Mouse (Mus musculus): ENCODE results near the gene Il20. TPM values are rescaled to one million over a fixed set of nuclear protein-coding genes. Genes with fewer than 3 reads are reported as not detected.

Gene Il20
- not detected in 2 replicates for polyA plus RNA-seq (2015; fragmentation: Nextera tagmentation; extraction: Ambion mirVana)

DNA sequence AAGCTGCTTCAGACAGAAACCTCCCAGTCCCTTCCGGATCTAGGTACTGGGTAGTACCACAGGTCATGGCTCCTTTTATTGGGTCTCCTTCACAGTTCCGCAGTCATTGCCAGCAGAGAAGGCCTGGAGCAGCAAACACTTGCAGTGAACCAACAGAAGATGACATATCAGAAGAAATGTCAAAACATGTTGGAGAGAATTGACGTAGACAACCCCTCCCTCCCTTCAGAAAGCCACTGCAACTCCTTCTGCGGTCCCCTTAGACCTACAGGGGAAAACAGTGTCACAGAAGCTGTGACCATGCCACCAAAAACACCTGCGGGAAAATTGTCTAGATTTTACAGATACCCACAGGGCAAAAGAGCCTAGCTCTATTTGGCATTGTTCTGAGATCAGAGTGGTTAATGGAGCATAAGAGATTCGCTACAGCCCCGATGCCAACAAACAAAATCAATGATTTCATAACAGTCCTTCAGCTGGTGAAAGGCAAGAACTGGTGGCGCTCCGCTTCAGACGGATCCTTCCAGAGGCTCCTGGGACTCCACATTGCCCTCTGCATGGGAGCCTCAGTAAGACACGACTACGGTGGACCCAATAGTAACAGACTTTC is at the start of gene Il20:
Gene Il20 (minus strand): TSS at position 51 of the 610 bp plus-strand sequence.
- ATAC-seq (ENCODE audit: insufficient read depth, low FRiP score), result no peak
- Histone ChIP-seq H3K27ac (ENCODE audit: low read length) (no peak within 1 kb of the TSS), H3K4me1 (ENCODE audit: control insufficient read depth, insufficient read depth, low read length) (no peaks in the 10 kb centered on the region), H3K9me3 (replicated peaks; ENCODE audit: control insufficient read depth, low read length) (no peaks in the 10 kb centered on the region), H3K4me3 (replicated peaks; ENCODE audit: low read length) (no peak within 1 kb of the TSS), H3K9ac (ENCODE audit: low read length) (no peak within 1 kb of the TSS), H3K27me3 (ENCODE audit: control insufficient read depth, insufficient read depth, low read length) (no peaks in the 10 kb centered on the region), H3K4me2 (ENCODE audit: low read depth, low read length) (no peak within 1 kb of the TSS), H3K36me3 (ENCODE audit: control insufficient read depth, insufficient read depth, low read length) (no peaks in the 10 kb centered on the region)
- WGBS, result 85% methylated on average over 12 of the region's 12 CpGs

DNA sequence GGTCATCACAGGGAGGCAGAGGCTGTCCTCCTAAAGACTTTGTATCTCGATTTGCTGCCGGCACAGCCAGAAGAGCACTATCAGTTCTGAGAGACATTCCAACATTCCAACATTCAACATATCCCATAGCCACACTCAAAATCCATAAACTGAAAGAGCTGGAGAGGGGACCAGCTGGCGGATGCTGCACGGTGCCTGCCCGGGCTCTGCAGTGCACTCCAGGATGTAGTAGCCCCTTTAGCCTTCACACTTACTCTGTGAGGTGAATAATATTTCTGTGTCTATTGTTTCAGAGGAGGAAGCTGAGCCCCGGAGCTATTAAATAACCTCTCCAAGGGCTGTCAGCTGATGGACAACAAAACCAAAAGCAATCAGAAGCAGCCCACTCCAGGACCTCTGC is 35.7 kb upstream of the Il20 start:
- Histone ChIP-seq H3K4me1 (ENCODE audit: control insufficient read depth, insufficient read depth, low read length) (no peaks in the 10 kb centered on the region), H3K27me3 (ENCODE audit: control insufficient read depth, insufficient read depth, low read length) (no peaks in the 10 kb centered on the region), H3K9me3 (replicated peaks; ENCODE audit: control insufficient read depth, low read length) (no peaks in the 10 kb centered on the region), H3K9ac (ENCODE audit: low read length) (no peak overlapping the region), H3K27ac (ENCODE audit: low read length) (no peak overlapping the region), H3K4me3 (replicated peaks; ENCODE audit: low read length) (no peak overlapping the region), H3K36me3 (ENCODE audit: control insufficient read depth, insufficient read depth, low read length) (no peaks in the 10 kb centered on the region), H3K4me2 (ENCODE audit: low read depth, low read length) (no peak overlapping the region)
- 36% methylated on average over 6 of the region's 6 CpGs for WGBS
- ATAC-seq (ENCODE audit: insufficient read depth, low FRiP score), result no peak

DNA sequence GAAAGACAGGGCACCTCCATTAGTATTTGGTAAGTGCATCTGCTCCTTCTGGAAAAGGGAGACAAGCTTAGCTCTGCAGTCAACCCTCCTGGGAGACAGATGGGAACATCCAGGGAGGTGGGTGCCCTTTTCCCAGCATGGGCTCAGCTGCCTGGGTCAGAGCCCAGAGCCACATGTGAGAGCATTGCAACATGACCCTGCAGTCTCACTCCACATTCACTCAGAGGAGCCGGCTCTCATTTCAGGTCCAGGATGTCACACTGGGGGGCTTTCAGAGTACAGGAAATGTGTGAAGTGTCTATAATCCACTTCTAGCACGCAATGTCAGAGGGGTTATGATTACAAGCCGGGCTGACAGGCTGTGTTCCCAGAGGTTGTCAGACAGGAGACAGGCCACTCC is 30.6 kb upstream of the Il20 start:
- ATAC-seq (ENCODE audit: insufficient read depth, low FRiP score), result peak; percentile 40; the same call in 1 of the 2 replicates
- Histone ChIP-seq H3K9me3 (replicated peaks; ENCODE audit: control insufficient read depth, low read length) (no peaks in the 10 kb centered on the region), H3K4me3 (replicated peaks; ENCODE audit: low read length) (no peak overlapping the region), H3K27me3 (ENCODE audit: control insufficient read depth, insufficient read depth, low read length) (no peaks in the 10 kb centered on the region), H3K4me1 (ENCODE audit: control insufficient read depth, insufficient read depth, low read length) (no peaks in the 10 kb centered on the region), H3K27ac (ENCODE audit: low read length) (no peak overlapping the region), H3K9ac (ENCODE audit: low read length) (no peak overlapping the region), H3K36me3 (ENCODE audit: control insufficient read depth, insufficient read depth, low read length) (no peaks in the 10 kb centered on the region), H3K4me2 (ENCODE audit: low read depth, low read length) (no peak overlapping the region)
- WGBS, result 35% methylated on average over 3 of the region's 3 CpGs

DNA sequence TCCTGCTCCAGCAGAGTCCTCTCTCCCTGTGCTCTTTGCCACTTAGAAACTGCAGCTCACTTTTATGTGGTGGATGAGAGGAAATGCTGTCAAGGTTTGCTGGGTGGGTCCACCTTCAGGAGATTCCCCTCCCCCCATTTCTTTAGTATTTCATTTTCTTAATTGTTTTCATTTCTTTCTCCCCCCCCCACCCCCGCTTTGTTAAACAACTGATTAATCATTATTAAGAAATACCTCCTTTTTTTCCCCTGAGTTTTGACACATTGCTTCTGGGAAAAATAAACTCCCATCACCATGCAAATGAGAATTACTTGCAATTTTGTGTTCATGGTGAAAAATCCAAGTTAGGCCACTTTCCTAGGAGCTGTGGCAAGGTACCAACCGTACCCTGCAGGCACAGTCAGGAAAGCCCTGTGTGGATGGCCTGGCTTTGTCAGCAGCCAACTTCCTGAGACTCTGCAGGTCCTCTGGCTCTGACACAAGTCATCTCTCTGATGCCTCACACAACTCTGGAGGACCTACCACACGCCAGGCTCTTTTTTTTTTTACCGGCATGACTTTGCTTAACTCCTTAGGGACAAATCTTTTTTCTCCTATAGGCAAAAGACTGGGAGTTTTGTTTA is 28.9 kb upstream of the Il20 start, which contains the start of gene Il19:
Gene Il19 (minus strand): TSS at position 51 of the 623 bp plus-strand sequence.
- no peaks in the 10 kb centered on the region for H3K9me3 ChIP-seq (replicated peaks; ENCODE audit: control insufficient read depth, low read length)
- ATAC-seq (ENCODE audit: insufficient read depth, low FRiP score), result no peak
- no peak within 1 kb of the TSS for H3K27ac ChIP-seq (ENCODE audit: low read length)
- no peak within 1 kb of the TSS for H3K4me3 ChIP-seq (replicated peaks; ENCODE audit: low read length)
- H3K36me3 ChIP-seq (ENCODE audit: control insufficient read depth, insufficient read depth, low read length), result no peaks in the 10 kb centered on the region
- no peak within 1 kb of the TSS for H3K4me2 ChIP-seq (ENCODE audit: low read depth, low read length)
- no peaks in the 10 kb centered on the region for H3K4me1 ChIP-seq (ENCODE audit: control insufficient read depth, insufficient read depth, low read length)
- 48% methylated on average over 4 of the region's 4 CpGs for WGBS
- no peaks in the 10 kb centered on the region for H3K27me3 ChIP-seq (ENCODE audit: control insufficient read depth, insufficient read depth, low read length)
- no peak within 1 kb of the TSS for H3K9ac ChIP-seq (ENCODE audit: low read length)

DNA sequence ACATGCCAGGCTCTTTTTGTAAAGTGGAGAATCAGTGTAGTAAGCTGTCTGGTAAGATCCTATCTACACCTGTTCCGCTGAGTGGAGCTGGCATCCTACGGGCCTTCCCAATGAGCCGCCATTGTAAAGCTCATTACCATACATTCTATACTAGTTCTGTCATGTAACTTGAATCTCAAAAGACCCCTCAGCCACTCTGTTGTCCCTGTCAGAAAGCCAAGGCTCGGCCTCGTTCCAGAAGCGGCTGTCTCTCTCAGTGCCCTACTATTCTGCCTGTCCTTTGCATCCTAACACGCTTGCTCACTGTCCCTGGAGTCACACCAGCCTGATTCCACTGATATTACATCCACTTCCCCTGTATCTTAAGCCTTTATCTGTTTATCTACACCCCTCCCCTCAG is 26.9 kb upstream of the Il20 start:
- WGBS, result 92% methylated on average over 7 of the region's 7 CpGs
- Histone ChIP-seq H3K27ac (ENCODE audit: low read length) (no peak overlapping the region), H3K4me3 (replicated peaks; ENCODE audit: low read length) (no peak overlapping the region), H3K9me3 (replicated peaks; ENCODE audit: control insufficient read depth, low read length) (no peaks in the 10 kb centered on the region), H3K4me2 (ENCODE audit: low read depth, low read length) (no peak overlapping the region), H3K4me1 (ENCODE audit: control insufficient read depth, insufficient read depth, low read length) (no peaks in the 10 kb centered on the region), H3K27me3 (ENCODE audit: control insufficient read depth, insufficient read depth, low read length) (no peaks in the 10 kb centered on the region), H3K36me3 (ENCODE audit: control insufficient read depth, insufficient read depth, low read length) (no peaks in the 10 kb centered on the region), H3K9ac (ENCODE audit: low read length) (no peak overlapping the region)
- no peak for ATAC-seq (ENCODE audit: insufficient read depth, low FRiP score)

DNA sequence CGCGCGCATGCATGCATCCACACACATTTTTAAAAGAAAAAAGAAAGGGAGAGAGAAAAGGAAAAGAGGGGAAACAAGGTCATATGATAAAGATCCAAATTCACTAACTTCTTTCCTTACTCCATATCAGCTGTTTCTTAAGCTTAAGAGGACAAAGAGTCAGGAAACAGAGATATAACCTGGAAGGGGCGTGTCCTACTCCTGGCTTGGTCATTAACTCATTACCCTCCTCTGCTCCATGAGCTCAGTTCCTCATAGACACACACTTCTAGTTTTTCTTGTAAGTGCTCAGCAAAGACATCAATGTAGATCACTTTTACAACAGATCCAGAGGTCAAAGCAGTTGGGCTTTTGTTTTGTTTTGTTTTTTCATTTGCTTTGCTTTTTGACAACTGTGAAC is 25.9 kb upstream of the Il20 start:
- Histone ChIP-seq H3K4me3 (replicated peaks; ENCODE audit: low read length) (no peak overlapping the region), H3K4me1 (ENCODE audit: control insufficient read depth, insufficient read depth, low read length) (no peaks in the 10 kb centered on the region), H3K27me3 (ENCODE audit: control insufficient read depth, insufficient read depth, low read length) (no peaks in the 10 kb centered on the region), H3K36me3 (ENCODE audit: control insufficient read depth, insufficient read depth, low read length) (no peaks in the 10 kb centered on the region), H3K9ac (ENCODE audit: low read length) (no peak overlapping the region), H3K9me3 (replicated peaks; ENCODE audit: control insufficient read depth, low read length) (no peaks in the 10 kb centered on the region), H3K27ac (ENCODE audit: low read length) (no peak overlapping the region), H3K4me2 (ENCODE audit: low read depth, low read length) (no peak overlapping the region)
- ATAC-seq (ENCODE audit: insufficient read depth, low FRiP score), result no peak
- 84% methylated on average over 4 of the region's 4 CpGs for WGBS

DNA sequence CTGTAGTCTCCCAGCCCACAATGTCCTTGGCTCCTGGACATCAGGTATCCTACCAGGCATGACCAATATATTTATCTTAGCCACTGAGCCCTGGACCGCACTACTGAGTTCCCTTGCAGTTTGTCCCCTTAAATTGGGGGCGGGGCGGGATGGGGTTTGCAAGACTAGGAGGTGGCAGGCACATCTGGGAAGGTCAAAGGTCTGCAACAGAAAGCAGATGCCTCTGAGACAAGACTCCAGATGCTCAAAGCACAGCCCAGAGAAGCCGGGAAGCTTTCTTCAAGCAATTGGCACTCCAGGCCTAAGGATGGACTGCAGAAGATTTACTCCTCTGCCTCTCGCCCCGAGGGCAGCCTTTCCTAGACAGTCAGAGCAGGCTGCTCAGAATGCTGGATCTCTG is 25.1 kb upstream of the Il20 start:
- Histone ChIP-seq H3K36me3 (ENCODE audit: control insufficient read depth, insufficient read depth, low read length) (no peaks in the 10 kb centered on the region), H3K27ac (ENCODE audit: low read length) (no peak overlapping the region), H3K4me1 (ENCODE audit: control insufficient read depth, insufficient read depth, low read length) (no peaks in the 10 kb centered on the region), H3K4me3 (replicated peaks; ENCODE audit: low read length) (no peak overlapping the region), H3K9ac (ENCODE audit: low read length) (no peak overlapping the region), H3K27me3 (ENCODE audit: control insufficient read depth, insufficient read depth, low read length) (no peaks in the 10 kb centered on the region), H3K9me3 (replicated peaks; ENCODE audit: control insufficient read depth, low read length) (no peaks in the 10 kb centered on the region), H3K4me2 (ENCODE audit: low read depth, low read length) (no peak overlapping the region)
- ATAC-seq (ENCODE audit: insufficient read depth, low FRiP score), result no peak
- 46% methylated on average over 6 of the region's 6 CpGs for WGBS

DNA sequence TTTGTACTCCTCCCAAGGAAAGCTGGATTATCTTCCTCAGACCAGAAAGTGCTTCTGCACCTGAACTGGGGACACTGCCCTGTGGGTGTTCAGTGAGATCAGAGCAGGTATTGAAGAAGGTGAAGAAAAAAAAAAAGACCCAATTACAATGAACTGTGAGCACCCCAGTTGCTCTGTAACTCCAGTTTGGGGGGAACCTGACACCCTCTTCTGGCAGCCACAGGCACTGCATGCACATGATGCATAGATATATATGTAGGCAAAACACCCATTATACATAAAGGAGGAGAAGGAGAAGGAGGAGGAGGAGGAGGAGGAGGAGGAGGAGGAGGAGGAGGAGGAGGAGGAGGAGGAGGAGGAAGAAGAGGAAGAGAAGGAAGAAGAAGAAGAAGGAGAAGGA is 15.2 kb upstream of the Il20 start:
- ATAC-seq (ENCODE audit: insufficient read depth, low FRiP score), result no peak
- Histone ChIP-seq H3K27ac (ENCODE audit: low read length) (no peak overlapping the region), H3K9ac (ENCODE audit: low read length) (no peak overlapping the region), H3K4me1 (ENCODE audit: control insufficient read depth, insufficient read depth, low read length) (no peaks in the 10 kb centered on the region), H3K4me3 (replicated peaks; ENCODE audit: low read length) (no peak overlapping the region), H3K4me2 (ENCODE audit: low read depth, low read length) (no peak overlapping the region), H3K36me3 (ENCODE audit: control insufficient read depth, insufficient read depth, low read length) (no peaks in the 10 kb centered on the region), H3K27me3 (ENCODE audit: control insufficient read depth, insufficient read depth, low read length) (no peaks in the 10 kb centered on the region), H3K9me3 (replicated peaks; ENCODE audit: control insufficient read depth, low read length) (no peaks in the 10 kb centered on the region)

DNA sequence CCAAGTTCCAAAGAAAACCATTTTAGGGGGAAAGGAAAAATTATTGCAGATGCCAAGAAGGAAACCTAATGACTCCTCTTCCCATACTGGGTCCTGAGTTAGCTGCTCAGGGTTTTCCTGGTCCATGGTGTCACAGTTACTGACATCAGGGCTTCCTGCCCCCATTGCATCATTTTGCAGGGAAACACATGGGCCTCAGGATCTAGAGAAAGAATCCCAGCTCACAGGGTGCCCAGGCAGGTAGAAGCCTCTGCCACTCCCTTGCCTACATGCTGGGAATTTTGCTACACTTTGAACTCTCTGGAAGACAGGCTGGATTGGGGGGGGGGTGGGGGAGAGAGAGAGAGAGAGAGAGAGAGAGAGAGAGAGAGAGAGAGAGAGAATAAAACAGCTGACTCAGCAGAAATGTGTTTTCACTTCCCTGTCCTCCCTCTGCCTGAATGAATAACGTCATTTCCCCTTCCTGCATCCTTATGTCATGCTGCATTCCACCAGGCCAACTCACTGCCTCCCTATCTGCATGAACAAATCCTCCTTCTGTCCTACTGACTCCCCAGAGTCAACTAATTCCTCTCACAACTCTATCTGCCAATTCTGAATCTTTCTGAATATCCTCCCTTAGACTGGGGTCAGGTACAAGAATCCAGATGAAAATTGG is 7.2 kb upstream of the Il20 start:
- Histone ChIP-seq H3K27ac (ENCODE audit: low read length) (no peak overlapping the region), H3K4me2 (ENCODE audit: low read depth, low read length) (no peak overlapping the region), H3K9me3 (replicated peaks; ENCODE audit: control insufficient read depth, low read length) (no peaks in the 10 kb centered on the region), H3K4me1 (ENCODE audit: control insufficient read depth, insufficient read depth, low read length) (no peaks in the 10 kb centered on the region), H3K27me3 (ENCODE audit: control insufficient read depth, insufficient read depth, low read length) (no peaks in the 10 kb centered on the region), H3K36me3 (ENCODE audit: control insufficient read depth, insufficient read depth, low read length) (no peaks in the 10 kb centered on the region), H3K4me3 (replicated peaks; ENCODE audit: low read length) (no peak overlapping the region), H3K9ac (ENCODE audit: low read length) (no peak overlapping the region)
- 10% methylated on average over 1 of the region's 1 CpGs for WGBS
- ATAC-seq (ENCODE audit: insufficient read depth, low FRiP score), result no peak

Measured in stomach, embryonic 16.5 days (tissue).